Mouse (Mus musculus): Measurements from ENCODE around the gene Igf1r.

DNA sequence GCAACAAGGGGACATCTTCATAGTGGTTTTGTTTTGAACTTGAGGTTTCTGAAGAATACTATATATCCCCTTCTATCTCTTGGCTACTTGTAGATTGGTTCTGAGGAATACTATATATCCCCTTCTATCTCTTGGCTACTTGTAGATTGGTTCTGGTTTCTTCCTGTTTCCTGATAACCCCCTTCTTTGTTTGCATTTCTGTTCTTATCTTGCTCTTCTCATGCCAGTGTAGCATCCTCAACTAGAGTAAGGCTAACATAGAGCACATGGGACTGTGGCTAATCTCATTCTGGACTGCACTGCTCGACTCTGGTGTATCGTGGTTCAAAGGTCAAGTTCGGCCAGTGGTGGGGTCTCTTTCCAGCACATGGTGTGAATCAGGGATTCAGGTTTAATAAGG lies 58.2 kb downstream of the Igf1r start:
- TF ChIP-seq POLR2A (IDR thresholded peaks at IDR 0.05; ENCODE audit: low read depth, low read length) (no peak), CTCF (IDR thresholded peaks at IDR 0.05; ENCODE audit: extremely low read depth, insufficient read length, insufficient replicate concordance, low read depth, low read length) (no peak)

All from small intestine, adult 2 months (tissue).